Mouse (Mus musculus) bone marrow macrophage, adult 2 months (primary cell): ENCODE data around the gene Tm6sf1.

Source experiments
- CTCF ChIP-seq: IDR thresholded peaks from 2 replicates; pipeline ENCODE4 v1.5.1; 2012; ENCODE audit warnings: low read depth, mild to moderate bottlenecking, low read length, moderate library complexity
- POLR2A ChIP-seq: IDR thresholded peaks from 2 replicates; pipeline ENCODE4 v1.6.1; 2012; ENCODE audit warnings: mild to moderate bottlenecking, low read depth, low read length, borderline replicate concordance

- no peak for TF ChIP-seq CTCF
- no peak for TF ChIP-seq POLR2A
These were observed 45.3 kb downstream of the Tm6sf1 start for GRCm38 (mm10) chr7:81904094-81904493.
